Mouse (Mus musculus) gastrocnemius, adult 18-20 months (tissue): Measurements from ENCODE around the gene Dapl1. TPM values are rescaled to one million over a fixed set of nuclear protein-coding genes. Genes with fewer than 3 reads are reported as not detected.

Experiments
- DNase-seq: peaks from one replicate; pipeline ENCODE4 v3.0.0; 2021; ENCODE audit warnings: low spot score
- long read RNA-seq, 2 experiments: library from polyadenylated mRNA; stranded (forward); transcript quantifications; one replicate each; pipeline ENCODE4 v2.0.0; 2021
- total RNA-seq, 2 experiments: library from RNA; stranded (reverse); gene quantifications; 2 replicates each; pipeline ENCODE4 v1.2.3; 2021

The Dapl1 gene
- total RNA-seq: not detected
- long read RNA-seq, experiment 1: 0 reads
- long read RNA-seq, experiment 2: 0 reads

DNA sequence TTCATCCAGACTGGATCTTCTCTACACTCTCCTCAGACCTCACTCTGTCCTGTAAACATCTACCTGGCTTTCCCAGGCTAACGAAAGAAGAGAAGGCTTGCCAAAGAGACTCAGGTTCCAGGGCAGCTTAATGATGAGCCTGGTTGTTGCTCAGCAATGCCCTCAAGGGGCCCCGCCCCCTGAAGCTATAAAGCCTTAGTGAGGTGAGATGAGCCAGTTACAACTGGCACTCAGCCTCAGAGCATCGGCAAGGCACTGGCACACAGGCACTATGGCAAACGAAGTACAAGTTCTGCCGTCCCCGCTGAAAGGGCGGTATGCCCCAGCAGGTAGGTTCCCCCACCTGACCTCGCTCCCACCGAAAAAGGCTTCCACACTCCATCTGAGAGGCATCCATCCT lies at the start of gene Dapl1:
Gene Dapl1 (plus strand): TSS at position 216 of the 400 bp plus-strand sequence.
- DNase-seq: no peak

DNA sequence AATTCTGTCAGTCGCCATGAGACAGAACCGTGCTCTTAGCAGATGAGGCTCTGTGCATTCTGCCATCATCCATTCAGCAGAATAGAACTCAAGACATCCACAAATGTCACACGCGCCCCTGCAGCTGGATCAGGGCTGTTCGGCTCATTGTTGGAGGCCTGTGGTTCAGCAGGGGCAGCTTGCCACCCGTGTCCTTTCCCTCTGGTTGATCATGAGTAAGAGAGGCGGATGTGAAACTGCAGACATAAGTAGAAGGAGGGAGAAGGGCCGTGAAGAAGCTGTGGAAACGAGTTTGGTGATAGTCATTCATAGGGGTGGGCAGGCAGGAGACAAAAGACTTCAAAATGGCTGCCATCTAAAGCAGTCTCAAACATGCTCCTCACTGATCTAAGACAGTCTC lies 49.6 kb upstream of the Dapl1 start:
- DNase-seq: no peak

DNA sequence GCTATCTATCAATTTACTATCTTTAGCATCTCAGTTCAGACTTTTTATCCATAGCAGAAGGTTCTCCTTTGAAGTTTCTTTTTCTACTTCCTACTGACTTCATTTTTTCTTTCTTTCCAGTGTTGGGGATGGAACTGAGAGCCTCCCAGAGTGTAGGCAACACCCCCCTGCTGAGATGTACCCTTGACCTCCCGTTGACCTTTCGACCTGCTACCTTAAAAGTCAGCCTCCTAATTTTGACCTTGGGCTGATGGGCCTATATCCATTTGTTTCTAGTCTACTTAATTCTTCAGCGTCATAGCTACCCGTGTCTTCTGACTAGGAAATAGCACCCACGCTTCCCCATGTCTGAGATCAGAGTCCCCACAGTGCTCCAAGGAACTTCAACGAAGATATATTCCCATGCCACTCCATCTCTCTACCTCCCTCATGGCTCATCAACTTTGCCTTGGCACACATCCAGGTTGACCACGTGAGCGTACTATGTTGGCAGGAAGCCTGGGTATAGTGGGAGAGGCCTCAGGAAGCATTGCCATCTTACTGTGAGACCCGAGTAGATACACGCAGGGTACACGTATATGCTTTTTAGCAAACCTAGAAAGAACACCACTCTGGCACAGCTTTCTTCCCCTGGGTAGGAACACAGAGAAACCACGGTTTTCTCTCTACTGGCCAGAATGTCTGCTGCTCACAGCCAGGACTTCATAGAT lies 46.6 kb upstream of the Dapl1 start:
- DNase-seq: peak; percentile 58

DNA sequence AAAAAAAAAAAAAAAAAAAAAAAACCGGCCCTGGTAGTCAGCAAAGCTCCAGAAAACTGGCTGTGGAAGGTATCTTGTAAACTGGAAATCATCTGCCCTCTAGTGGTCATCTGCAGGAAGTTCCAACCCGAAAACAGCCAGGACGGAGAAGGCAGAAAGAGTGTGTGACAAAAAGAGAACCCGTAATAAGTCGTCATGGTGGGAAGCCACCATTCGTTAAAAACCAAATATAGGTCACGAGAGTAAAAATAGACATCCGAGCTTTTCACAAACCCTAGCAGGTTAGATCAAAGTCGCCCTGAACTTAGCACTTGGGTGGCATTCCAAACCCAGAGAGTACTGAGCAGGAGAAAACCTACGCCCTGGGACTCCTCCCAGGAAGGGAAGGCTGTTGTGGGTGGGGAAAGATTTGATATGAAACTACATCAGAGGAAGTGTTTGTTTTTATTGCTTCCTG lies 45.9 kb upstream of the Dapl1 start:
- peak; percentile 71 for DNase-seq

DNA sequence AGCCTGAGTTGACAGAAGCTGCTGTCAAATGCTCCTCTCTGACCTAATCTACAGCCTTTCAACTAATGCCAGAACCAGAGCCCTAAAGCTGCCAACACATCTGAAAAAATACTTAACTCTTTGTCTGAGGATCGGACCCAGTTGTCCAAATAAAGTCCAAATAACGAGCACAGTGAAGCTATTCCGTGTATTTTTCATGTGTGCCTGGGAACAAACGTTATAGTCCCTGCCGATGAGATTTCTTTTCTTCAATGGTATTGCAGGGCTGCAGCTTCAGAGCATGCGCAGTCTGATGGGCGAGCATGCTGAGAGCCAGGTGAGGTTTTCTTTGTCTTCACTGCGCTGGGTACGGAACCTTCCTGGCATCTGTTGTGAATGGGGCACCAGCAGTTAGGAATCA lies 44.6 kb upstream of the Dapl1 start:
- no peak for DNase-seq

DNA sequence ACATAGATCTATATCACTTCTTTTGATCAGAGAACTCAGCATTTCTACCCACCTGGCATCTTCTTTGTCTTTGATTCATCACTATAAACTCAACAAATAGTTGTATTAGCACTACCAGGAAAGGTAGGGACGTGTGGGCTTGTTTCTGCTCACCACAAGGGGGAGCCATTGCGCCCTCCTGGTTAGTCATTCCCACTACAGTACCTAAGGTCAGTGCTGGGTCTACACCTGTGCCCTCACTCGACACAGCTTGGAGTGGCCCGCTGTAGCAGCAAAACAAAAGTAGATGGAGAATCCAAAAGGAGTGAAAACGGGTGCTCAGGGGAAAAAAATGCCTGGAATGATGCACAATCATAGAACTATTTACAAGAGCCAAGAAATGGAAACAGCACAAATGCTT lies 44.0 kb upstream of the Dapl1 start:
- peak; percentile 56 for DNase-seq

DNA sequence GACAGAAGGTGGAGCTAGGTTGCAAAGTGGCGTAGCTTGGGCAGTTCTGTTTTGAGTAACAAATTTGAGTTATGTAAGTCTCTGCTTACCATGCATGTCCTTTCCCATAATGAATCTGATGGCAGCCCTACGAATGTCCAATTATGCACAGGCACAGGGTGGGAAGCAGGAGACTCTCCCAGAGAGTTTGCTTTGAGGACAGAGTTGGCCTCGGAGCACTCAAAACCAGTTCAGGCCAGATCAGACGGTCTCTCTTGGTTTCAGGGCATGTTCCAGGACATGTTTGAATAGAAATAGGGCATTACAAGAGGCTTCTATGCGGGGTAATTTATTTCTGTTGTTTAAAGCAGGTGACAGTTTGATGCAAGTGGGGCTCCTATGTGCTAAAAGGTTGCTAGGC lies 42.8 kb upstream of the Dapl1 start:
- no peak for DNase-seq

DNA sequence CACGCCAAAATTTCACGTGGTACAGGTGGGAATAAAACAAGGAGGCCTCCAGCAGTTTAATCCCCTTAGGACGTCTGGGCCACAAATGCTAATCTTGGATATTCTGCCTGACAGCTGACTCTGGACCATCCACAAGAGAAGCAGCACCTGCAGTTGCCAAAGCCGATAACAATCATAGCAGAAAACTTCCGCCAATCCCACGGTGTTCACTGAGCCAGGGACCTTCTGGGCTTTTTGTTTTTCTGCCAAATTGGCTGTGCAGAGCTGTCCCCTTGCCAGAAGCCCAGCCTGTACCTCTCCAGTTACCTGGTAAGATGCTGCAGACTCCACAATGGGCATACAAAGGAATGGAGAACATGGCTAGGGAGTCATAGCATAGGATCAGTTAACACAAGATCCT lies 37.8 kb upstream of the Dapl1 start:
- DNase-seq: no peak

DNA sequence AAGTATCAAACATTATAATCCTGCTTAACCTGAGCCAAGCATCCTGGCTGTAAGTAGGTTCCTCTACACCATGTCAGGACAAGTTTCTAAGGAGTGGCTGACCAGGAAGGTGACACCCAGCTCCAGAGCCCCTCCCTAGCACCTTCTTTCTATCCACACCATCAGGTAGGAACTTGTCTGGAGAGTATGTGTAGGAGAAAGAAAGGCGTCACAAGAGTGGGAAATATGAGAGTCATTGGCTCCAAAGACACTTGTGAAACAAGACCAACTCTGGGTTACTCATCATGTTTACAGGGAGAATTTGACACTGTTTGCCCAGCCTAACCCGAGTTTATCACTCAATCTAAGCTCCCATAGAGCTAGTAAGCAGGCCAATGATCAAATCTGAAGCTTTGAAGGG lies 36.7 kb upstream of the Dapl1 start:
- DNase-seq: no peak

DNA sequence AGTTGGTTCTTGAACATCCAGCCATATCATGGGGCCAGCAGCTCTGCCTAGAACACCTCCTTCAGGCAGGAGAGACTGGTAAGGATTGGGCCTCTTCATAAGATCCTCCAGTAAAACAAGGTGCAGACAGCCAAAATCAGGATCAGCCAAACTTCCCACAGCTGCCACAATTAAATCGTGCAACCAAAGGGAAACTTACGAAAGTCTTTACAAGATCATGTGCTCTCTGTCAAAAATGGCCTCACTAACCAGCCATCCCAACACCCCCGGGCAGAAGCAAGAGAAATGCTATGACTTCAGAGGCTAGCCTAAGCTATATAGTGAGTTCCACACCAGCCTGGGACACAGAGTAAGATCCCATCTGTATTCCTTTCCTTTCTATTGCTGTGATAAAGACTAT lies 35.9 kb upstream of the Dapl1 start:
- DNase-seq: no peak

DNA sequence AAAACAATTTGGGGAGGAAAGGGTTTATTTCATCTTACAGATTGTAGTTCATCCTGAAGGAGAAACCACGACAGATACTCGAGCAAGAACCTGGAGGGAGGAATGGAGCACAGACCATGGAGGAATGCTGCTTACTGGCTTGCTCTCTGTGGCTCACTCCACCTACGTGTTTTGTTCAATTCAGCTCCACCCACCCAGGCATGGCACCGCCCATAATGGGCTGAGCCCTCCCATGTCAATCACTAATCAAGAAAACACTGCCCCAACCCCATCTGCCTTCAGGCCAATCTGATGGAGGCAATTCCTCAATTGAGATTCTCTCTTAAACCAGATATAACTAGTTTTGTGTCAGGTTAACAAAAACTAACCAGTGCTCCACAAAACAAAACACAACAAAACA lies 35.5 kb upstream of the Dapl1 start:
- no peak for DNase-seq

DNA sequence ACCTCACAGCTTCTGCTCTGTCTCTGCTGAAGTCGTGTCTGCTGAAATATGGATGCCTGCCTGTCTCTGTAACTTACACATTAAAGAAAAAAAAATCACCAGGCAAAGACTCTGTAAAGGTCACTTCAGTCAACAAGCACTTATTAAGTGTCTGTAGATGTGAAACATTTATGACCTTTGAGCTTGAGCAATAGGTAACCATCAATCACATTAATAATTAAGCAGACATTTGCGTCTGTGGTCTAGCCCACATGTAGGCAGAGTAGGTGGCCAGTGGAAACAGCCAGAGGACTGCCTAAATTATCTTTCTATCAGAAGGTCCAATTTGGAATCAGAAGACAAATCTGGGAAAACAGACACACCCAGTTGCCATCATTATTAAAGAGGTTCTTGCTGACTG lies 32.8 kb upstream of the Dapl1 start:
- DNase-seq: no peak

DNA sequence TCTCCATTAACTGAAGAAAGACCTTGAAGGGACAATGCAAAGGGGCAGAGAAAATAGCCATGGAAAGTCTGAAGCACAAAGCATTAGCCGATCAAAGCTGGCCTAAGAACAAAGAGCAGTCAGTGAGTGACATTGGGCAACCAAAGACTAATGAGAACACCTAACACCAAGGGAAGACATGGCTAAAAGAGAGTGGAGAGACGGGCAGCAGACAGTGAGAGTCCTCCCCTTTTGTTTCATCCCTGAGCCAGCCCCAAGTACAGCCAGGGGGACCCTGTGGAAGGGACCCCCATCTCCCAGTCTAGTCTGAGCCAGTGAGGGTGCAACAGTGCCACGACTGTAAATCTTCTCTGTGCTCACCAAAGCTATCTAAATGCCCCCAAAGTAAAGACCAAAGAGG lies 32.4 kb upstream of the Dapl1 start:
- DNase-seq: no peak

DNA sequence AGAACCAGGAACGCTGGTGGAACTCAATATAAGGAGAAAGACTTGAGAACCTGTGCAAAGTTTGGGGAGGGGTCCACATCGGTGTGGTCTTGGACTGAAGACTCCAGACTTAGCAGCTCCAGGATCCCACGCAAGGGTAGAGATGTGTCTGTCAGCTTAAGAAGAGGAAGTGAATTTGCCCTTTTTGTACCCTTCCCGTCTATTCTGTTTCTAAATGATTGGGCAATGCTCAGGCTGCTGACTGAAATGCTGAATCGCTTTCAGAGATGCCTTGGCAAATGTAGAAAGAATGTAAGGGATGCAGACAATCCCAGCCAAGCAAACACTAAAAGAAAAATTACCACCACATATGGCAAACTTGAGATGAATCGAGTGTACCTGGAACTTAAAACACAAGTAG lies 22.4 kb upstream of the Dapl1 start:
- no peak for DNase-seq

DNA sequence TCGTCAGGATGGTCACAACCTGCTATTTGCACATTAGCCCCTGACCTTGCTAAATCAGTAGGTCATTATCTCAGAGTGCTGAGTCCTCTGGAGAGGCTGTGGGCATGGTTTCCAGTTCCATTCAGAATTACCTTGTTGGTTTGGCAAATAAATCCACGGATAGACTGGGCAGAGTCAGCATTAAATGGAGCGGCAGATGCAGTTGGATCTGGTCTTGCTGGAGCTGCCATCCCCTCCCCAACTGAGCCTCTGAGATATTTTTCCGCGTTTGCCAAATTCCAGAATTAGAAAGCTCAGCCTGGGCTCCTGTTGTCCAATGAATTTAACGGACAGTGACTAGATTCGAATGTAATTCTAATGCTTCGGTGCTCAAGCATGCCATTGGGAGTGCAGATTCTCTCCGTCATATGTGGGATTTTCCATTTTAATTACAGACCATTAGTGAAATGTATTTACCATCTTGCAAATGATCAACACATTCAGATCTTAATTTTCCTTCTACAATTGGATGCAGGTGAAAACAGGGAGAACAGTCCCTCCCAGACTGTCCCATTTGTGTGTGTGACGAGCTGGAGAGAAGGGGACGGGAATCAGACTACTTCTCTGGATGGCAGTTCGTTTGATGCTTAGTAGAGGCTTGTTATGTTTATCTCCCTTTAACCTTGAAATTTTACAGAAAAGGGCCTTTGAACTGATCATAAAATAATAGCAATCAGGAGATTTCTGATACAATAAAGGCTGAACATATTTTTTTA lies 20.8 kb upstream of the Dapl1 start:
- DNase-seq: no peak

DNA sequence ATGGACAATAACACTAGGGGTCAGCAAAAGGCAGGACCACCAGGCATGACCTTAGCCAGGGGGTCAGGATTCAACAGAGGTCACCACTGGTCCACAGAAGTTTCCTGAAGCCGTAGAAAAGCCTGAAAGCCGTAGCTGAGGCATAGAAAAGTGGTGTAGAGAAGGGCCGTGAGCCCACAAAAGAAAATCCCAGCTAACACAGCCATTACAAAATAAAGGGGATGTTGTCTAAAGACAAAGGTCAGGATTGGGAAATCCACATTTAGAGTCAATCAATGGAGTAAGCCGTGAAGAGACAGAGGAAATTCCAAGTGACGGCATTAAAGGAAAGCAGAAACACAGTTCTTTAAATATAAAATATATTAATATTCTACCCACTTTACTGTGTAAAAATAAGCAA lies 18.8 kb upstream of the Dapl1 start:
- no peak for DNase-seq

DNA sequence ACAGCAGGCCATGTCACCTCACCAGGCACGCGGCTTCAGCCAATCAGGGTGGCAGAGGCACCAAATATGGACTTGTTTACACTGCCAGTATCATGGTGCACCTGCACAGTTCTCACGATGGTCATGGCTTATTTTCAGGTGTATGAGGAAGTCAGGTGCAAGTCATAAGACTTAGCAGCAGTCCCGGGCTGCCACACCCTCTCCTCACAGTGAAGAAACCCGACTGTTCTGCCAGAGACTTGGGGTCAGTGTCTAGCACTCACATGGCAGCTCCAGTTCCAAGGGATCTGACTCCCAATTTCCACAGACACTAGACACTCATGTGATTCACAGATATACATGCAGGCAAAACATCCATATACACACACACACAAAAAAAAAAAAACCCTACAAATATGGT lies 18.1 kb upstream of the Dapl1 start:
- DNase-seq: no peak

DNA sequence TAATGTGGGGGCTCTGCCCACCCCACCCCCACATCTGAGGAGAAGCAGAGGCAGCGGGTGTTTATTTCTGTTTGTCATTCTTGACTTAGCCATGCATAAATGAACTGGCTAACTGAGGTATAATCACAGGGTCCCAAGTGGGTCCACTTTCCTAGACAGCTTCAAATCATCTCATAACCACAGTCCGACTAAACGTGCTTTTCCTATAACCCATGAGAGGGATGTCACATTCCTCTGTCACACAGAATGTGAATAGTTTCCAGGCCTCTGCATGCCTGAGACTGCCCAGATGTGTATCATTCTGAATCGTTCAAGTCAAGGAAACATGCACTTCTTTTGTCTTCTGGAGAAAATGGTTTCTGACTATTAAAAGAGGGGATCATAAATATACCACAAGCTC lies 17.4 kb upstream of the Dapl1 start:
- no peak for DNase-seq

DNA sequence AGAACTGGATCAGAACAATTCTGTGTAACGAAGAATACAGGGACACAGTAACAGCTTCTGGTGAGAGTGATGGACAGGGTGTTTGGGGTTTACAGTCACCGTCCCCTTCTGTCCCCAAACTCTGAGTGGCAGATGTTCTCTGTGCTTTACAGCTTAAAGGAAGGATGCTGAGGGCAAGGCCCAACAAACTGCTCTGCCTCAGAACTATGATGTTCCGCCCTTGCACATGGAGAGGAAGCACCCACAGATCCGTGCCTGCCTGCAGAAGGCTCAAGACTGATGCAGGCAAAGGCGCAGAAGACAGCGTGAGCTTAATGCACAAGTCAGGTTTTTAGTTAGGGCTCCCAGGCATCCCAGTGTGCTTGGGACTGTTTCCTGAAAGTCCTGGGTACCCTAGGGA lies 16.5 kb upstream of the Dapl1 start:
- no peak for DNase-seq

DNA sequence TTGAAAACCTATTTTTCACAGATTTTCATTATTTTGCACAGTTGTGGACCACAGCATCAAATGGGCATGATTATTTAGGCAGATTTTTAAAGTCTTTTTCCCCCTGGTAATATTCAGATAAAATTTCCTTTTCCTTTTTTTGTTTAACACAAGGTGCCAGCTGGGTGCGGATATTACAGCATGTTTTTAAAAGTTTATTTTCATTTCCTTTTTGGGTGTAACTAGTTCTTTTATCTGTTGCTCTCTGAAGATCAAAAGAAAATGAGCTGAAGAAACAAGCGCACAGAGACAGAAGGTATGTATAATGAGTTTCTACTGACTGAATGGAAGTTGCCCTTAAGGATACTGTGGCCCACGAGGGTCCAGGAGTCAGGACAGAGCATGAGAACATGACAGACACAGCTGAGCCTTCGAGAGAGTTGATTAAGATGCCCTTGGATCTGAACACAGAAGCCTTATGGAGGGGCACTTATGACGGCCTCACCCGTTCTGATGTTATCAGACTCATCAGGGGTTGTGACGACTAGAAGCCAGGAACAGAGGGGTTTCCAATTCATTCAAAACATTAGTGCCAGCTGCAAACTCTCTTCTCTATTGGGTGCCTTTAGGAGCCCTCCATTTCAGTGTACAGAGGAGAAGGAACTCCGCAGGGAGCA lies 14.7 kb upstream of the Dapl1 start:
- no peak for DNase-seq

DNA sequence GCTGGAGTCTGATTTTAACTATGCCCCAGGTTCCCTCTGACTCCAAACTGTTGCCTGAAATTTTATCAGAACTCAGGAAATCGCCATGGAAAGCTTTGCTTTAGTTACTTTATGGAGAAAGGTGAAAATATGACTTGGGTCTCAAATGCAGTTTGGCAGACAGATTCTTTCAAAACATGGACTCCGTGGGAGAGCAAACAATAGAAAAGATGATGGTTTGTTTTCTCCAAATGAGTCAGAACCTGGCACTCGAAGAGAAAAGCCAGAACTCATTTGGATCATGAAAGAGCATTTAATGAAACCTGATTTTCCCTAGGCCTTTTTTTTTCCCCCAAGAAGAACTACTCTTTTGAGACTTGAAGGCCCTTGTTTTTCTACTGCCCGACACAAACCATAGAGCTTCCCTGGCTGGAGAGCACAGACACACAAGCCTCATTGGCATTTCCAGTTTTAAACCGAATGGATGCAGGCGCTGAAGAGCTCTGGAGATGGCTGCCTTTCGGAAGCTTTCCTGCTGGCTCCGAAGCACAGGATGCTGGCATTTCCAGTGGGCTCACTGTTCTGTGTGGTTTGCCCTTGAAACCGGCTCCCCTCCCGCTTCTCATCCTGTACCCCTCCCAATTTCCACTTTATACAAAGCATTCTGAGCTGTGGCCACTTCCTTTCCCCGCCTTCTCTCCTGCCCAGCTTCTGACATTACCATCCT lies 14.0 kb upstream of the Dapl1 start:
- DNase-seq: no peak
